ENCODE assay signal across 8 mouse cellular contexts in the genomic region with DNA sequence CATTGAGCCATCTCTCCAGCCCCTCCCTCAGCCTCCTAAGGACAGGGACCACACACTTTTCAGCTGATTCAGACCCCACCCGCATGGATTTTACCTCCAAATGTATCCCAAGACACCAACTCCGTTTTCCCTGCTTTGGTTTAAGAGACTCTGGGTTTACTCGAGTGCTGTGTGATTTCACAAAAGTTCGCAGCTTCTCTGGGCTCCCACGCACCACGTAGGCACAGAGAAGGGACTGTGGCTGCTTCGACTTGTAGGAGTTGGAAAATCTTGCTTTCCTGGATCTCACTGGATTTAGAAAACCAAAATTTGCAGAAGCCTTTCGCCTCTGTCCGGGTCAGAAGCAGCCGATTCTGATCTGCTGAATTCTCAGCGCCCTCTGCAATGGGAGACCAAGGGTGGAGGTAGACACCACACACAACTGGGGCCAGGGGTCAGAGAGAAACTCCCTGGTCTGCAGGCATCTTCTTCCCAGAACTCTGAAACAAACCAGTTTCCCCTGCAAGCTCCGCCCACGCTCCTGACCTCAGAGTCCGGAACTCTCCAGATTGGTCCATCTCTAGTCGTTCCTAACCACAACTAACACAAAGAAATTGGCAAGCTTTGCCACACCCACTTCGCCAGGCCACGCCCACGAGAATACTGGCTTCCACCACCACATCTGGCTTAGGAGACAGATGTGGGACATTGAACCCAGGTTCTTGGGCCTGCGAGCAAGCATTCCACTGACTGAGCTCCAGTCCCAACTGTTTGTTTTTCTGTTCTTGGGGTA. TPM values are rescaled to one million over a fixed set of nuclear protein-coding genes. Genes with fewer than 3 reads are reported as not detected.
DNase-seq lines count a peak whose midpoint lies in the region; ATAC-seq and TF ChIP-seq lines count a peak whose summit lies in the region.

No protein-coding gene starts in this region.

- peaks cover 6% of the 10 kb centered on the region for H3K4me1 ChIP-seq in forebrain, embryonic 11.5 days (replicated peaks; ENCODE audit: control insufficient read depth, insufficient read depth, low read length)
- 0 out of 2 replicates have a peak, but pooled peaks cover 2% of the 10 kb centered on the region for H3K4me1 ChIP-seq in forebrain, embryonic 14.5 days (ENCODE audit: control insufficient read depth, insufficient read depth, low read length)
- no peaks in the 10 kb centered on the region for H3K4me1 ChIP-seq in intestine, postnatal 0 days (replicated peaks; ENCODE audit: control insufficient read depth, insufficient read depth, low read length)

- TF ChIP-seq CTCF in intestine, postnatal 0 days (IDR thresholded peaks at IDR 0.05; ENCODE audit: low read depth), result 0 out of 2 replicates have a peak, but pooled peaks have one; percentile 1

- H3K4me3 ChIP-seq in forebrain, embryonic 11.5 days (ENCODE audit: low read depth, low read length), result no peak overlapping the region
- no peak overlapping the region for H3K4me3 ChIP-seq in forebrain, embryonic 14.5 days (ENCODE audit: low read depth, low read length)
- H3K4me3 ChIP-seq in intestine, postnatal 0 days (ENCODE audit: low read depth, low read length), result no peak overlapping the region

- no peaks in the 10 kb centered on the region for H3K27me3 ChIP-seq in forebrain, embryonic 11.5 days (ENCODE audit: control insufficient read depth, insufficient read depth, low read length)
- no peaks in the 10 kb centered on the region for H3K27me3 ChIP-seq in forebrain, embryonic 14.5 days (replicated peaks; ENCODE audit: control insufficient read depth, insufficient read depth, low read length)
- H3K27me3 ChIP-seq in intestine, postnatal 0 days (replicated peaks; ENCODE audit: control insufficient read depth, insufficient read depth, low read length), result no peaks in the 10 kb centered on the region

- DNase-seq in forebrain, embryonic 11.5 days (ENCODE audit: low spot score), result peak; percentile 58
- DNase-seq in forebrain, embryonic 14.5 days (ENCODE audit: low spot score), result no peak
- DNase-seq in urinary bladder, postnatal 14 days (ENCODE audit: low spot score), result peak; percentile 46
- DNase-seq in urinary bladder, adult 2 months (ENCODE audit: low spot score), result no peak
- DNase-seq in layer of hippocampus, postnatal 25 days (ENCODE audit: extremely low spot score in 1 of 2, low spot score in 1 of 2), result no peak

- H3K36me3 ChIP-seq in forebrain, embryonic 11.5 days (ENCODE audit: control insufficient read depth, insufficient read depth, low read length), result no peaks in the 10 kb centered on the region
- no peaks in the 10 kb centered on the region for H3K36me3 ChIP-seq in forebrain, embryonic 14.5 days (ENCODE audit: control insufficient read depth, insufficient read depth, low read length)
- no peaks in the 10 kb centered on the region for H3K36me3 ChIP-seq in intestine, postnatal 0 days (ENCODE audit: control insufficient read depth, insufficient read depth)

- no peak overlapping the region for H3K9ac ChIP-seq in forebrain, embryonic 11.5 days (ENCODE audit: low read length)
- H3K9ac ChIP-seq in forebrain, embryonic 14.5 days (ENCODE audit: low read length), result no peak overlapping the region
- H3K9ac ChIP-seq in intestine, postnatal 0 days (ENCODE audit: low read depth, low read length), result no peak overlapping the region

- 39% methylated on average over 19 of the region's 19 CpGs for WGBS in forebrain, embryonic 11.5 days
- WGBS in forebrain, embryonic 14.5 days, result 40% methylated on average over 19 of the region's 19 CpGs
- 40% methylated on average over 19 of the region's 19 CpGs for WGBS in intestine, postnatal 0 days

- no peaks in the 10 kb centered on the region for H3K9me3 ChIP-seq in forebrain, embryonic 11.5 days (ENCODE audit: control insufficient read depth, low read length)
- H3K9me3 ChIP-seq in forebrain, embryonic 14.5 days (replicated peaks; ENCODE audit: control insufficient read depth, low read length), result no peaks in the 10 kb centered on the region
- no peaks in the 10 kb centered on the region for H3K9me3 ChIP-seq in intestine, postnatal 0 days (ENCODE audit: control insufficient read depth)

- no peak overlapping the region for H3K27ac ChIP-seq in forebrain, embryonic 11.5 days (ENCODE audit: low read depth, low read length)
- no peak overlapping the region for H3K27ac ChIP-seq in forebrain, embryonic 14.5 days (ENCODE audit: low read depth, low read length)
- no peak overlapping the region for H3K27ac ChIP-seq in intestine, postnatal 0 days (ENCODE audit: low read depth, low read length)

- ATAC-seq in forebrain, embryonic 11.5 days (replicated peaks; ENCODE audit: low FRiP score), result no peak
- no peak for ATAC-seq in forebrain, embryonic 14.5 days
- no peak for ATAC-seq in intestine, postnatal 0 days
- peak; percentile 84 for ATAC-seq in megakaryocyte progenitor cell, adult 5-6 weeks (replicated peaks; ENCODE audit: poor library complexity)
- no peak; the same call in 1 of the 2 replicates for ATAC-seq in monocyte, adult 5-6 weeks (replicated peaks; ENCODE audit: insufficient number of reproducible peaks, low FRiP score, low TSS enrichment, poor library complexity, severe bottlenecking)

- no peak overlapping the region for H3K4me2 ChIP-seq in forebrain, embryonic 11.5 days (ENCODE audit: low read depth, low read length, severe bottlenecking)
- H3K4me2 ChIP-seq in forebrain, embryonic 14.5 days (ENCODE audit: low read length), result no peak overlapping the region
- no peak overlapping the region for H3K4me2 ChIP-seq in intestine, postnatal 0 days (replicated peaks; ENCODE audit: low read depth)

RNA-seq across cellular contexts. Expression of gene Fscn1, which starts 22.0 kb away (rescaled TPM):
- 680 and 728 TPM in 2 replicates for polyA plus RNA-seq in forebrain, embryonic 11.5 days (2014; fragmentation: Nextera tagmentation; extraction: Ambion mirVana)
- polyA plus RNA-seq in forebrain, embryonic 14.5 days (2014; fragmentation: Nextera tagmentation; extraction: Ambion mirVana), result 477 and 560 TPM in 2 replicates
- 63.4 and 69.0 TPM in 2 replicates for polyA plus RNA-seq in urinary bladder, adult 2 months (2012; rRNA removed)
- polyA plus RNA-seq in intestine, postnatal 0 days (2015; fragmentation: Nextera tagmentation; extraction: Ambion mirVana), result 36.5 and 37.1 TPM in 2 replicates
- 0.20 TPM in 1 of 2 replicates, not detected in the other for total RNA-seq in megakaryocyte progenitor cell, adult 5-6 weeks (2015)
- total RNA-seq in megakaryocyte progenitor cell, adult 5-6 weeks (2017), result 0.10 TPM in 1 of 2 replicates, not detected in the other
- total RNA-seq in monocyte, adult 5-6 weeks (2017), result 1.2 TPM in 1 of 3 replicates, not detected in the others
- 100 to 1,000 TPM; 229 to 232 TPM for total RNA-seq in layer of hippocampus, postnatal 25 days (2021)

RNA-seq across cellular contexts. Expression of gene Actb, which starts 31.6 kb away (rescaled TPM):
- 13,526 and 13,808 TPM in 2 replicates for polyA plus RNA-seq in forebrain, embryonic 11.5 days (2014; fragmentation: Nextera tagmentation; extraction: Ambion mirVana)
- polyA plus RNA-seq in forebrain, embryonic 14.5 days (2014; fragmentation: Nextera tagmentation; extraction: Ambion mirVana), result 18,122 and 18,216 TPM in 2 replicates
- 5,740 and 7,458 TPM in 2 replicates for polyA plus RNA-seq in urinary bladder, adult 2 months (2012; rRNA removed)
- polyA plus RNA-seq in intestine, postnatal 0 days (2015; fragmentation: Nextera tagmentation; extraction: Ambion mirVana), result 22,808 and 23,070 TPM in 2 replicates
- 5,014 and 5,318 TPM in 2 replicates for total RNA-seq in megakaryocyte progenitor cell, adult 5-6 weeks (2015)
- total RNA-seq in megakaryocyte progenitor cell, adult 5-6 weeks (2017), result 3,372 and 3,558 TPM in 2 replicates
- 6,587 to 7,071 TPM (median 6,776 TPM) in 3 replicates for total RNA-seq in monocyte, adult 5-6 weeks (2017)
- 1,000 to 10,000 TPM; 3,553 to 3,743 TPM for total RNA-seq in layer of hippocampus, postnatal 25 days (2021)

RNA-seq across cellular contexts. Expression of gene Fbxl18, which starts 42.9 kb away (rescaled TPM):
- polyA plus RNA-seq in forebrain, embryonic 11.5 days (2014; fragmentation: Nextera tagmentation; extraction: Ambion mirVana), result 15.4 and 16.0 TPM in 2 replicates
- polyA plus RNA-seq in forebrain, embryonic 14.5 days (2014; fragmentation: Nextera tagmentation; extraction: Ambion mirVana), result 14.5 and 20.8 TPM in 2 replicates
- polyA plus RNA-seq in urinary bladder, adult 2 months (2012; rRNA removed), result 7.0 and 8.4 TPM in 2 replicates
- polyA plus RNA-seq in intestine, postnatal 0 days (2015; fragmentation: Nextera tagmentation; extraction: Ambion mirVana), result 5.6 and 6.2 TPM in 2 replicates
- 1.9 and 2.2 TPM in 2 replicates for total RNA-seq in megakaryocyte progenitor cell, adult 5-6 weeks (2015)
- 2.4 and 2.6 TPM in 2 replicates for total RNA-seq in megakaryocyte progenitor cell, adult 5-6 weeks (2017)
- total RNA-seq in monocyte, adult 5-6 weeks (2017), result 1.6 to 3.6 TPM (median 2.3 TPM) in 3 replicates
- 10 to 100 TPM; 37.4 to 40.0 TPM for total RNA-seq in layer of hippocampus, postnatal 25 days (2021)

Comparison
In these comparisons a context has a peak if more than half of its experiments do, and no peak if none do; other contexts are left out.
1. DNase-seq: peak in forebrain, embryonic 11.5 days (single experiment) and urinary bladder, postnatal 14 days (single experiment); none in forebrain, embryonic 14.5 days (single experiment), urinary bladder, adult 2 months (single experiment) and layer of hippocampus, postnatal 25 days (0 of 2).